Mouse (Mus musculus): ENCODE data around the gene Klhl9. TPM values are rescaled to one million over a fixed set of nuclear protein-coding genes. Genes with fewer than 3 reads are reported as not detected.
A peak's percentile ranks its signal among the peaks of the same experiment; 100 is the strongest.
"Not testable (repeated sequence)": the region's sequence is repeated elsewhere in the genome, so short reads cannot be mapped to it uniquely, and the experiment has no call there.

Gene Klhl9
- total RNA-seq (2021): 10 to 100 TPM; 89.6 to 91.9 TPM

DNA sequence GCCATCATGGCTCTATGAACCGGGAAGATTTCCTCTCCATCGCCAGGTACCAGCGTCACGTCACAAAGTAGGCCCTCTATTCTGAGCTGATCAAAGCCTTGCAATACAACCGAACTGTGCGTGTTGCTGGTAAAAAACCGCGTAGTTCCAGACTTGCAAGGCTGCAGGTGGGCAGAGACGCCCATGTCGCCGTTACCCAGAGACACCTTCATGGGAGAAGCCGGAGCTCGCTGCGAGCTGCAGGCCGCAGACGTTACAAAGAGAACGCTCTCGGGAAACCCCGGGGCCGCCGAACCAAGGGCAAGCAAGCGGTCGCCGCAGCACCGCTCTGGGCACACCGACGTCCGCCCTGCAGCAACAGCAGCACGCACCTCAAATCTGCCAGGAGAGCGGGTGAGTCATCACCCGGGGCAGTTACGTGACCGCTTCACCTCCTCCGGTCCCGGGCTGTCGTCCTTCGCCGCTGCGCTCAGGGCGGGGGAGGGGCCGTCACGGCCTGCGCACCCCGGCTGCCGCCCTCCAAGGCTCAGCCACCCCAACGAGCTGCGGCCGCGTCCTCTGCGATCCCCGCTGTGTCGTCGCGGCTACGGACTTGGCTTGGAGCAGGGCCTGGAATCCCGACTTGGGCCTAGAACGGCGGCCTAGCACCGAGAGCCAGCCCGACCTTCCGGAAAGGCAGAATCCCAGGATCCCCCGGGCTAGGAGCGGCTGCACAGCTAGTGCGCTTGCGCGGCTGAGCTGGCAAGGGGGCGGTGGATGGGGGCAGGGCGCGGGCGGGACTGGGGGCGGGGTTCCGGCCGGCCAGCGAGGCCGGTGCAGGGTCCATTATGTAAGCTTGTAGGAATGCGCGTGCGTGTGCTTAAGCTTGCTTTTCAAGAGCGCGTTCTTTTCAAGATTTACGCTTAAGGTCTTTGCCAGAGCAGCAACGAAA, at the start of gene Klhl9, which contains the start of gene Gm26566:
Gene Klhl9 (minus strand): TSS at position 675 of the 931 bp plus-strand sequence.
Gene Gm26566 (plus strand): TSS at position 15 of the 931 bp plus-strand sequence.
- DNase-seq: peak; percentile 95

DNA sequence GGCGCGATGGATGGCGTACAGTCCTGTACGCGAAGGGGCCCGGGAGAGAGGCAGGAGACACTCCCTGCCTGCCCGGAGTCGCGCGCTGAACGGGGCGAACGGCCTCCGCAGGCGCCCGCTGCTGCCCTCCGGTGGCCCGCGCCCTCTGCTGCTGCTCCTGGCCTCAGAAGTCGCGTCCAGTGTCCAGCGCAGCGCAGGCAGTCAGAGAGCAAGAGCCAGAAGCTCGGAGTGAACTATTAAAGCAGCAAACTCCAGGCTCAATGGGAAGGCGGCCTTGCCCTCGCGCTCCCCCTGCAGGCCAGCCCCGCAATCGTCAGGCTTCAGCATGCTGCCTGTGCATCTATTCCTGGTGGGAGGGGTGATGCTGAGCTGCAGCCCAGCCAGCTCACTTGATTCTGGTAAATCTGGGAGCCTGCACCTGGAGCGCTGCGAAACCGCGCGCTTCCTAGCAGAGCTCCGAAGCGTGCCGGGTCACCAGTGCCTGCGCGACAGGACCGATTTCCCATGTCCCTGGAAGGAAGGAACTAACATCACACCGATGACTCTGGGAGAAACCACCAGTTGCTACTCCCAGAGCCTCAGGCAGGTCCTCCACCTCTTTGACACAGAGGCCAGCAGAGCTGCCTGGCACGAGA, 41.2 kb upstream of the Klhl9 start:
- DNase-seq: peak; percentile 64

DNA sequence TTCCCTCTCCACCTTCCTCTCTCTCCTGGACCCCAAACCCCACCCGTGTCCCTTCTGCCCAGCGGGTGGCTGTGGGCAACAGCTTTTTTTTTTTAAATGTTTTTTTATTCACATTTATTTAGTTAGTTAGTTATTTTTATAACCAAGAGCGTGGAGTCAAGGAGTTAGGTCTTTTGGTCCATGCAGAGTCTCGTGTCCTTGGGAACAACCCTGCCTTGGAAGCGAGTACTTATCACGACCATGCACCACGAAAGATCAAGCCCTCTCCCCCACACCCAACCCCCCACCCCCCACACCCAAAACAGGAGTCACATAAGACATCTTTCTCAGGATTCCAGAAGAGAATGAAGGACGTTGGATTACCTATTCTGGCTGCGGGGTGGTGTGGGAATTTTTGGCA, 40.1 kb upstream of the Klhl9 start:
- peak; percentile 21 for DNase-seq

DNA sequence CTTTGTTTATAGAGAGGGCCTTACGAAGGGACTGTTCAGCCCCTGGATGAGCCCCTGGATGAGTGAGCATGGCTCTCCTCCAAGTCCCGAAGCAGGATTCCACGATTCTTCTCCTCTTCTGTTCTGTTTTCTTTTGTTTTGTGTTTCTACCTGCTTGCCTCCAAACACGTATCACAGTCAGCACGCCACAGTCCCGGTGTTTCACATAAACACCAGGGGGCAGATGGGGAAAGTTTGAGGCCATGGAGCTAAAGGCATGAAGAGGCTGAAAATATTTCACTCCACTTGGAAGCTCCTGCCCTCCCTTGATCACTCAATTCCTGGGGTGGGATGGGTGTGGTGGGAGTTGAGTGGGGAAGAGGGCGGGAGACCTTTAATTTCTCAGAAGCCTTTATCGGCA, 39.5 kb upstream of the Klhl9 start:
- peak; percentile 79 for DNase-seq

DNA sequence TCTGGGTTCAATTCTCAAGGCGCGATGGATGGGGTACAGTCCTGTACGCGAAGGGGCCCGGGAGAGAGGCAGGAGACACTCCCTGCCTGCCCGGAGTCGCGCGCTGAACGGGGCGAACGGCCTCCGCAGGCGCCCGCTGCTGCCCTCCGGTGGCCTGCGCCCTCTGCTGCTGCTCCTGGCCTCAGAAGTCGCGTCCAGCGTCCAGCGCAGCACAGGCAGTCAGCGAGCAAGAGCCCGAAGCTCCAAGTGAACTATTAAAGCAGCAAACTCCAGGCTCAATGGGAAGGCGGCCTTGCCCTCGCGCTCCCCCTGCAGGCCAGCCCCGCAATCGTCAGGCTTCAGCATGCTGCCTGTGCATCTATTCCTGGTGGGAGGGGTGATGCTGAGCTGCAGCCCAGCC, 38.2 kb upstream of the Klhl9 start:
- peak; percentile 80 for DNase-seq

DNA sequence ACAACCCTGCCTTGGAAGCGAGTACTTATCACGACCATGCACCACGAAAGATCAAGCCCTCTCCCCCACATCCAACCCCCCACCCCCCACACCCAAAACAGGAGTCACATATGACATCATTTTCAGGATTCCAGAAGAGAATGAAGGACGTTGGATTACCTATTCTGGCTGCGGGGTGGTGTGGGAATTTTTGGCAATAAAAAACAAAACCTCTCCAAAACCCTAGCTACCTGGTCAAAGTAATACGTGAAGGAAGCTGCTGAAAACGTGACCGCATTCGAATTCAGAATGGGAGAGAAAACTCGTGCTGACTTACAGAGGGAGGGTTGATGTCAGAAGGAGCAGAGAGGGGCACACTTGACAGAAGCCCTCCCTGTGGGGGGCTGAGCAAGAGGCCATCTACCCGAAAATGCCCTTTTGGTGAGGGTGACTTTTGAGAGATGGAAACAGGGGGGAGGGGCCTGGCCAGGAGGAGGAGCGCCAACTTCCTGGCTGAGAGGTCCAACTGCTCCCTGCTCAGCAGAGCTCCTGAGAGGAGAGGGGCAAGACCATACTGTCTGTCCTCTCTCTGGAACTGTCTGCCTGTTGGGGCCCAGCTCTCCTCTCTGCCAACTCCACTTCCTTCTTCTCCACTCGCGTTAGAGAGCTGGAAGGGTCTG, 37.5 kb upstream of the Klhl9 start, which contains the start of gene Gm13283:
Gene Gm13283 (plus strand): TSS at position 510 of the 659 bp plus-strand sequence.
- DNase-seq: peak; percentile 45

DNA sequence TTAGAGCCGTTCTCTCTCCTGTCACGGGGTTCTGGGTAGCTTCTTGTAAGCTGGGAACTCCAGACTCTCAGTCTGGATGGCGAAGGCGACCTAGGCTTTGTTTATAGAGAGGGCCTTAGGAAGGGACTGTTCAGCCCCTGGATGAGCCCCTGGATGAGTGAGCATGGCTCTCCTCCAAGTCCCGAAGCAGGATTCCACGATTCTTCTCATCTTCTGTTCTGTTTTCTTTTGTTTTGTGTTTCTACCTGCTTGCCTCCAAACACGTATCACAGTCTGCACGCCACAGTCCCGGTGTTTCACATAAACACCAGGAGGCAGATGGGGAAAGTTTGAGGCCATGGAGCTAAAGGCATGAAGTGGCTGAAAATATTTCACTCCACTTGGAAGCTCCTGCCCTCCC, 36.5 kb upstream of the Klhl9 start:
- DNase-seq: not testable (repeated sequence)

DNA sequence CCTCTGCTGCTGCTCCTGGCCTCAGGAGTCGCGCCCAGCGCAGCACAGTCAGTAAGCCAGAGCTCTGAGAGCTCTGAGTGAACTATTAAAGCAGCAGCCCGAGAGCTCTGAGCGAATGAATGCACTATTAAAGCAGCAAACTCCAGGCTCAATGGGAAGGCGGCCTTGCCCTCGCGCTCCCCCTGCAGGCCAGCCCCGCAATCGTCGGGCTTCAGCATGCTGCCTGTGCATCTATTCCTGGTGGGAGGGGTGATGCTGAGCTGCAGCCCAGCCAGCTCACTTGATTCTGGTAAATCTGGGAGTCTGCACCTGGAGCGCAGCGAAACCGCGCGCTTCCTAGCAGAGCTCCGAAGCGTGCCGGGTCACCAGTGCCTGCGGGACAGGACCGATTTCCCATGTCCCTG, 35.4 kb upstream of the Klhl9 start:
- peak; percentile 91 for DNase-seq

DNA sequence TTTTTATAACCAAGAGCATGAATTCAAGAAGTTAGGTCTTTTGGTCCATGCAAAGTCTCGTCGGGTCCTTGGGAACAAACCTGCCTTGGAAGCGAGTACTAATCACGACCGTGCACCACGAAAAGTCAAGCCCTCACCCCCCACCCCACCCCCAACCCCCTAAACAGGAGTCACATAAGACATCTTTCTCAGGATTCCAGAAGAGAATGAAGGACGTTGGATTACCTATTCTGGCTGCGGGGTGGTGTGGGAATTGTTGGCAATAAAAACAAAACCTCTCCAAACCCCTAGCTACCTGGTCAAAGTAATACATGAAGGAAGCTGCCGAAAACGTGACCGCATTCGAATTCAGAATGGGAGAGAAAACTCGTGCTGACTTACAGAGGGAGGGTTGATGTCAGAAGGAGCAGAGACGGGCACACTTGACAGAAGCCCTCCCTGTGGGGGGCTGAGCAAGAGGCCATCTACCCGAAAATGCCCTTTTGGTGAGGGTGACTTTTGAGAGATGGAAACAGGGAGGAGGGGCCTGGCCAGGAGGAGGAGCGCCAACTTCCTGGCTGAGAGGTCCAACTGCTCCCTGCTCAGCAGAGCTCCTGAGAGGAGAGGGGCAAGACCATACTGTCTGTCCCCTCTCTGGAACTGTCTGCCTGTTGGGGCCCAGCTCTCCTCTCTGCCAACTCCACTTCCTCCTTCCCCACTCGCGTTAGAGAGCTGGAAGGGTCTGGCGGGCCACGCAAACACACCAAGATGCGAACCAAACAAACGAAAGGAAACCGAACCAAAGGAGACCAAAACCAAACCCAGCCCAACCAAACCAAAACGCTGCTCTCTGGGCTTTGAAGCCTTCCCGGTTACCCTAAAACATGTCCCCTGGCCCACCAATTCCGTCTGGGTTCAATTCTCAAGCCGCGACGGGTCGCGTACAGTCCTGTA, 34.6 kb upstream of the Klhl9 start:
- DNase-seq: peak; percentile 21

DNA sequence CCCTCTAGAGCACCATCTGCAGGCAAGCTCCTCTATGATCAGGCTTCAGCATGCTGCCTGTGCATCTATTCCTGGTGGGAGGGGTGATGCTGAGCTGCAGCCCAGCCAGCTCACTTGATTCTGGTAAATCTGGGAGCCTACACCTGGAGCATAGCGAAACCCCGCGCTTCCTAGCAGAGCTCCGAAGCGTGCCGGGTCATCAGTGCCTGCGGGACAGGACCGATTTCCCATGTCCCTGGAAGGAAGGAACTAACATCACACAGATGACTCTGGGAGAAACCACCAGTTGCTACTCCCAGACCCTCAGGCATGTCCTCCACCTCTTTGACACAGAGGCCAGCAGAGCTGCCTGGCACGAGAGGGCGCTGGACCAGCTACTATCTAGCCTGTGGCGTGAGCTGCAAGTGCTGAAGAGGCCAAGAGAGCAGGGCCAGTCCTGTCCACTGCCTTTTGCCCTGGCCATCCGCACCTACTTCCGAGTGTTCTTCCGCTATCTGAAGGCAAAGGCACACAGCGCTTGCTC, 32.6 kb upstream of the Klhl9 start, which contains the start of gene Gm13271:
Gene Gm13271 (plus strand): TSS at position 51 of the 523 bp plus-strand sequence.
- DNase-seq: peak; percentile 75

DNA sequence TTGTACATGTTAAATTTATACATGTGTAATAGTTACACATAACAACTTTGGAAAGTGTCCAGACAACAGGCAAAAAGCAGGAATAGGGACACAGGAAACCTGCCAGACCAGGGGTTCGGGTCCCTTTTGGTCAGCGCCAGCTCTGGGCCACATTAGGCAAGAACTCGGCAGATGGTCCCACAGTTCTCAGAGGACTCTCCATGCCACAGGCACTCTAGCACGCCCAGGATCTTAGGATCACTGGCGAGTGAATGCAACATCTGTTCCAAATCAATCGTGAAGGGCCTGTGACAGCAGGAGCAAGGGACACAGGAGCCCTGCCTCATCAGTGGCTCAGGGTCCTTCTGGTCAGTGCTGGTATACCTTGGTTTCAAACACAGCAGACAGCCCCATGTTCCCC, 27.7 kb upstream of the Klhl9 start:
- no peak for DNase-seq

DNA sequence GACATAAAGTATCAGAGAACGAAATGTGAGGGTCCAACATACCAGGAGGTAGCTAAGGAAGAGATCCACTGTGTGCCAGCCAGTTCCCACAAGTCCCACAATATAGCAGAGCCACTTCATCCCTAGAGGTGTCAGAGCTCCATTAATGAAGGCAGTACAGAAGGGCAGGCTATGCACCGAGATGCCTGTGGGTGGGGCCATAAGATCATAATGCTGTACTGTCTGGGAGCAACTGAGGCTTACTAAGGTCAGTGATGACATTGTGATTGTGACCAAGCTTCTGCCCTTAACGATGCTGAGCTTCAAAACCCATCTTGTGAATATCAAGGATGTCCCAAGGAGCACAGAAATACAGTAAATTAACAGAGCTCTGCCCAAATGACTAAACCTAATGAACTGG, 21.9 kb upstream of the Klhl9 start:
- DNase-seq: no peak

DNA sequence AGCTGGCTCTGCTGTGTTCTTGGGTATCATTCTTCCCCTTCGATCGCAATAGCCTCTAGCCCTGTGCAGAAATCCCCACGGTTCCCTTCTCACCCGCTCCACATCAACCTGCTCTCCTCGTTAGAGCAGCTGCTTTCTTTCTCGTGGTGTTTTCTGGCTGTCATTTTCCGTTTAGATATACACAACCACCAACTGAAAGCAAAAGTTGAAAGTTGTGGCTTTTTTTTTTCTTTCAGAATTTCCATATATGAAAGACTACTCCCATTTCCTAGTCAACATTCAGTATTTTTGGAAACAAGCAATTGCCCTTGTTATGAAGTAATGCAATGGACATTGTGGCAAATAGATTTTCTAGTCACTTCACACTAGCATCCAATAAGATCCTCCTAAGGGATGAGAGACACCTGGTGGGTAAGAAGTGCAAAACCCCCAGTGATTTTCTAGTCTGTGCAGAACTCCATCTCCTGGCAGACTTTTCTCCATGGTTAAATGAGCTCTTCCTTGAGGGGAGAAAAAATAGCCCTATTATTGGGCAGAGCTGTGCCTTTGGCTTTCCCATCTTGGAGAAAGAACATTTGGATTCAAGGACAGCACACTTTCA, 20.6 kb upstream of the Klhl9 start:
- no peak for DNase-seq

DNA sequence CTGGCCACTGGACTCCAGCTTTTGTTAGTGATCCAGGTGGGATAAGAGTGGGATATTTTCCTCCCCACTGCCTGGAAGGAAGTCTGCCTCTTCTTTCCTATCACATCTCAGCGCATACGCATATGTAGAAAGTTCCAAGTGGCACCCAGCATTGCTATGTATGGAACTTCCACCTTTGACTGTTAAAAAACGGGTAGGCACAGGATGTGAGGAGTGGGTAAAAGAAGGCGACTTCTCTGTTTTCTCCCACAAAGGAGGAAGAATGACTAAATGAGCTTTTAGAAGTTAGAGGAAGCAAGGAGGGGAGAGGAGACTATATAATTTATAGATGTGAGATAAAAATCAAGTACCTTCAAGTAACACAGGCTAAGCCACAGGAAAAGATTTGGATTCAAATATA, 19.2 kb upstream of the Klhl9 start:
- no peak for DNase-seq

DNA sequence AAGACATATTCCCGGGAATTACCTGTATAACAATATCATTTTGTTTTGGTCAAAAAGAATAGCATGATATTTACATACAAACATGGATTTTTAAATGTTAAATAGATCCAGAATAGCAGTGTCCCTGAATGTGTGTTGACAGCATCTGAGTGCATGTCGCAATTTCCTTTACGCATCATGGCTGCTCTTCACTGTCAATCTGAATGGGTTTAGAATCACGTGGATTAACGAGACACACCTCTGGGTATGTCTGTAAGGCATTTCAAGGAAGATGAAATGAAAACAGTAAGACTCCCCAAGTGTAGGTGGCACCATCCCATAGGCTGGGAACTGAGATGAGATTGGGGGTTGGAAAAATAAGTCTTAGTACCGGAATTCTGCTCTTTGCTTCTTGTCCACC, 16.8 kb upstream of the Klhl9 start:
- no peak for DNase-seq

DNA sequence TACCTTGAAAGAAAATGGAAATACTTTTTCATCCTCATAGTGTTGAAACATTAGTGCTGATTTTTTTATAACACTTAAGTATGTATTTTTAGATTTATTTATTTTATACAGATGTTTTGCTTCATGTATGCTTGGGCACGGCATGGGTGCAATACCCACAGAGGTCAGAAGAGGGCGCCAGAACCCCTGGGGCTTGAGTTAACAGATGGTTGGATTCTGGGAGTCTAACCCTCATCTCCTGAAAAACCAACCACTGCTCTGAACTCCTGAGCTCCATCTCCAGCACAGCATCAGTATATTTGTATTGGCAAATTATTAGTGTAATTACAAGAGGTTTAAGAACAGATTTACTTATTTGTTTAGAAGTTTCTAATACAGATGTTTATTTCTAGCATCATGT, 16.2 kb upstream of the Klhl9 start:
- DNase-seq: peak; percentile 84

DNA sequence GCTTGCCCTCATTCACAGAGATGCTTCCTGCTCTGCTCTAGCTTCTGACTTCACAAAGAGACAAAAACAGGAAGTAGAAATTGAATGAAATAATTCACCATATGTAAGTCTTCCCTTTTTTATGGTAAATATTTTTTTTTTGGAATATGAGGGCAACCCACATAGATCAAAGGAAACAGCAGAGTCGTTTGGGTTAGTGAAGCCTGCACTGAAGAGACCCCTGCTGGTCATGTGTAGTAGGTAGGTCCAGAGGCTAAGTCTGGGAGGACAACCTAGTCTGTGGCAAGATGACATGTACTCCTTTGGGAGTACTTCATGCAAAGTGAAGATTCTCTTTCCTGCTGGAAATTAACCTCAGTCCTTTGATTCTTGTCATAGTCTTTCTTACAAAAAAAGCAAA, 5.1 kb upstream of the Klhl9 start:
- DNase-seq: peak; percentile 45

DNA sequence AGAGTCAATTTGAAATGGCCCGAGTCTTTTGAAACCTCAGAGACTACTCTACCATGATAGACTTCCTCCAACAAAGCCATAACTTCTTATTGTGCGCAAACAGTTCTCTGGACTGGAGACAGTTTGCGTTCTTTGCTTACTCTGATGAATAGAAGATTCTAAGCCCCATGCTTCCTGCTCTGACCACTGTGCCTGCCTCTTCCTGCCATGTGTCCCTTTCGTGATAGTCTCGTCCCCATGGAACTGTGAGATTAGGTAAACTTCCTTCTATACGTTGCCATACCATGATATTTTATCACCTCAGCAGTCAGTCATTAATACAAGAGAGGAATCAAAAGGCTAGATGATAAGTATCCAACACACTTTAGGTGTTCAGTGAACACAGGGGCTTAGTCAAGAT, 4.5 kb upstream of the Klhl9 start:
- no peak for DNase-seq

DNA sequence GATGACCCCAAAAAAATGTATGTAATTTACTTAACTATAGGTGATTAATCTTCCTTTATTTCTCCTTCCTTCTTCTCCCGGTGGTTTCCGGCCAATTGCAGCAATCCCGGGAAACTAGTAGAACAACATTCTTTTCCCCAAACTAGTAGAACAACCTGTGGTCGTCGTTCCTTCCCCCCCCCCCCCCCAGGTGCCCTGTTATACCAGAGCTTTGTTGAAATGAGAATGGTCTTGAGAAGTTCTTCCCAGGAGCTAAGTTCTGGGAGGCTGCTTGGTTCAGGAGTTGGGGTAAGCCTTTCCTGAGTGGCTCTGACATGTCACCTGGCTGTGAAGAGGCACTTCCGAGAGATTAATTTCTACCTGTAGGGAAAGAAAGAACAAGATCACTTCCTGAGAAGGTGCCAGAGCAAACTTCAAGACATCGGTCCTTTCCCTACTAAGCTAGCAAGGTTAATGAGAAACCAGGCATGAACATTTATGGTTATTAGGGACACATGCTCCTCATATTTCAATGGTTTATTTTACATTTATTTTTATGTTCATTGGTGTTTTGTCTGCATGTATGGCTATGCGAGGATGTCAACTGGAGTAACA, 1.3 kb upstream of the Klhl9 start:
- DNase-seq: no peak

DNA sequence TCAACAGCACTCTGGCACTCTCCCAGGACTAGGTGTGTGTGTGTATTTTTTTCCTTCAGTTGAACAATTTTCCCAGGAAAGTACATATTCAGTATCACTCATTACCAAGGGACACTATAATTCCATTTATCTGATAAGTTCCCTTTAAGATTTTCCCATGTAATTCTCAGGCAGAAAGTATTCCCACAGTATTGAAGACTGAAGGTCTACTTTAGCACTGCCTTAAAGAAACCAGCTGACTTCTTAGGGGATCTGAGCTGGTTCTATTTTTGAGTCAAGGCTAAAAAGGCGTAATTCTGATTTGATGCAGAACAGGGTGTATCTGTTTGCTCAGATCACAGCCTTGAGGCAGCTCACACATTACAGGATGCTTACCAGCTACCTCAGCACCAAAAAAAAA, 3.5 kb downstream of the Klhl9 start:
- no peak for DNase-seq

DNA sequence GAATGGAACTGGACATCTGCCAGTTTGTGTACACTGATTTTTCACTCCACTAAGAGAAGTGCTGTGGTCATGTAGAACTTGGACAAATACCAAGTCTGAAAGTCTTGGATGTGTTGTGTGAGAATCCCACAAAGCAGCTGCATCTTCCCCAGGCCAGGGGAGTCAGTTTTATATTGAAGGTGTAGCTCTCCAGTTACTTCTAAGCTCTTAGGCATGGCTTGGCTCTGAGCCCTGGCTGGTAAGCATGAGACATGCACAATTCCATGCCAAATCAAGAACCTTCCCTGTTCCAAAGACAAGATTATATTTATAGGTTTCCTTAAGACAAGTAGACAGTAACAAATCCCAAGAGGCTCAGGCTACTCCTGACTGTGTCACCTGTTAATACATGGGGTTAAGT, 7.2 kb downstream of the Klhl9 start:
- DNase-seq: no peak
